Mouse (Mus musculus): ENCODE data around the gene Dctn5. TPM values are rescaled to one million over a fixed set of nuclear protein-coding genes. Genes with fewer than 3 reads are reported as not detected.

Dctn5 gene
- polyA plus RNA-seq, 1 experiment, result 53.3 TPM

DNA sequence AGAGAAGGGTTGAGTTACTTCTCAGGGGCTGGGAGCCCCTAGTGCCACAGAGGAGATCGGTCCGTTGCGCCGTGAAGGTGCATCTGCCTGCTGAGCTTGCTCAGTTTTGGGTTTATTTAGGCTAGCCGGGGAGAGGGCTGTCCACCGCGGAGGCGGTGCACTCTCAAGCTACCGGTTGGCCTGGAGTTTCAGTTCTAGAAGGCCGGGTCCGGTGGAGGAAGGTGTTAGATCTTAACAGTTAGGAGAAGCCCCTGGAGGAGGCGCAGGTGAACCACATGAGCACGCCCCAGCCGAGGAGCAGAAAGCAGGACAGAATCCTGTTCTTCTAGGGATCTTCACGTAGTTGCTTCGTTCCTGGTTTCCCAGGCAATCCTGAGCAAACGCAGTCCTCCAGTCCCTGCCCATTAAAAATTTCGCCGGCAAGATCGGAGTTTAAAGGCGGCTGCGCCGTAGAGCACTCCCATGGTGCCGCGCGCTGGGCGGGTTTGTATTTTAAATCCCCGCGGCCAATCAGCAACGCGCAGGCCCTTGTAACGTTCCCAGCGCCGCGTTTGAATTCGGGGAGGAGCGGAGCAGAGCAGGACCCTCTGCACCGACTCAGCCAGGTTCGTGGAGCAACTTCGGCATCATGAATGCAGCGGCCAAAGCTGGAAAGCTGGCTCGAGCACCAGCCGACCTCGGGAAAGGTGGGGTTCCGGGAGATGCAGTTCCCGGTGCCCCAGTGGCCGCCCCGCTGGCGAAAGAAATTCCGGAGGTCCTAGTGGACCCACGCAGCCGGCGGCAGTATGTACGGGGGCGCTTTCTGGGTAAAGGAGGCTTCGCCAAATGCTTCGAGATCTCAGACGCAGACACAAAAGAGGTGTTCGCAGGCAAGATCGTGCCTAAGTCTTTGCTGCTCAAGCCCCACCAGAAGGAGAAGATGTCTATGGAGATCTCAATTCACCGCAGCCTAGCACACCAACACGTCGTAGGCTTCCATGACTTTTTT, 26.4 kb downstream of the Dctn5 start, which contains the start of gene Plk1:
Gene Plk1 (plus strand): TSS at position 525 of the 988 bp plus-strand sequence.
- Histone ChIP-seq H3K4me2 (ENCODE audit: low read depth) (peak within 1 kb of the TSS; percentile 84), H3K36me3 (ENCODE audit: control insufficient read depth, insufficient read depth) (peaks cover 12% of the 10 kb centered on the region), H3ac (ENCODE audit: control insufficient read depth, insufficient read length) (peak within 1 kb of the TSS; percentile 25), H3K4me3 (peak within 1 kb of the TSS; percentile 96), H3K27me3 (ENCODE audit: control insufficient read depth, insufficient read depth, insufficient read length) (no peaks in the 10 kb centered on the region), H3K79me2 (ENCODE audit: control insufficient read depth, insufficient read depth) (peaks cover 33% of the 10 kb centered on the region)
- no peak for TF ChIP-seq MYOG (IDR thresholded peaks at IDR 0.05; ENCODE audit: control insufficient read depth in 1 of 3, insufficient read depth in 1 of 3, insufficient read length in 2 of 3, low read depth in 2 of 3)
- no peak for TF ChIP-seq CEBPB (IDR thresholded peaks at IDR 0.05; ENCODE audit: insufficient read depth, poor library complexity, severe bottlenecking)
- no peak for TF ChIP-seq MAX (IDR thresholded peaks at IDR 0.05; ENCODE audit: low read depth)
- no peak for TF ChIP-seq TCF3 (IDR thresholded peaks at IDR 0.05; ENCODE audit: insufficient read length, low read depth)
- peak; percentile 66 for TF ChIP-seq POLR2A (IDR thresholded peaks at IDR 0.05; ENCODE audit: insufficient read length, low read depth)
- no peak for TF ChIP-seq USF1 (IDR thresholded peaks at IDR 0.05; ENCODE audit: low read depth)
- TF ChIP-seq REST (IDR thresholded peaks at IDR 0.05; ENCODE audit: insufficient read depth, insufficient read length), result no peak
- peak; percentile 99 for TF ChIP-seq E2F4 (IDR thresholded peaks at IDR 0.05; ENCODE audit: insufficient read depth)
- no peak for TF ChIP-seq MYOD1 (IDR thresholded peaks at IDR 0.05; ENCODE audit: control insufficient read depth in 1 of 3, insufficient read length in 2 of 3, low read depth in 2 of 3)
- TF ChIP-seq TCF12 (IDR thresholded peaks at IDR 0.05; ENCODE audit: insufficient read depth, poor library complexity, severe bottlenecking), result no peak
- no peak for TF ChIP-seq SRF (IDR thresholded peaks at IDR 0.05; ENCODE audit: control insufficient read depth, insufficient read length, low read depth)
- TF ChIP-seq POLR2AphosphoS2 (IDR thresholded peaks at IDR 0.05; ENCODE audit: insufficient read length, low read depth), result peak; percentile 61

DNA sequence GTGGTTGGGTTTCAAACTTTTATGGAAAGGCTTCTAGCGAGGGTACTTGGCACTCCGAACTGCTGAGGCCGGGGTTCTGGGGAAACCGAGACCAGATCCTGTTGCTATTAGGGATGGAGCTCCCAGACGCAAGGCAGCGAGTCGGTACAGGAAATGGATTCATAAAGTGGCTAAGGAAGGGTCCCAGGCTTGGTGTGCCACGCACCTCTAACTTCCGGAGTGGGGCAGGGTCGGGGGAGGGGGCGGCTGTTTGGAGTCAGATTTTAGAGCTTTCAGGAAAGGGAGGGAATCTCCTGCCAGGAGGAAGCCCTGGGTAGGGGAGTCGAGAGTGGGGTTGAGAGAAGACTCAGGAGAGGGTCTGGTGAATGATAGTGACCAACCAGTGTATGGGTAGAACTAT, 27.2 kb downstream of the Dctn5 start:
- Histone ChIP-seq H3K4me2 (ENCODE audit: low read depth) (peak overlapping the region; percentile 82), H3K27me3 (ENCODE audit: control insufficient read depth, insufficient read depth, insufficient read length) (no peaks in the 10 kb centered on the region), H3K36me3 (ENCODE audit: control insufficient read depth, insufficient read depth) (peaks cover 20% of the 10 kb centered on the region), H3K4me3 (peak overlapping the region; percentile 96), H3K79me2 (ENCODE audit: control insufficient read depth, insufficient read depth) (peaks cover 33% of the 10 kb centered on the region), H3ac (ENCODE audit: control insufficient read depth, insufficient read length) (peak overlapping the region; percentile 25)
- TF ChIP-seq TCF3 (IDR thresholded peaks at IDR 0.05; ENCODE audit: insufficient read length, low read depth) (no peak), SRF (IDR thresholded peaks at IDR 0.05; ENCODE audit: control insufficient read depth, insufficient read length, low read depth) (no peak), MAX (IDR thresholded peaks at IDR 0.05; ENCODE audit: low read depth) (no peak), POLR2A (IDR thresholded peaks at IDR 0.05; ENCODE audit: insufficient read length, low read depth) (no peak), MYOD1 (IDR thresholded peaks at IDR 0.05; ENCODE audit: control insufficient read depth in 1 of 3, insufficient read length in 2 of 3, low read depth in 2 of 3) (no peak), MYOG (IDR thresholded peaks at IDR 0.05; ENCODE audit: control insufficient read depth in 1 of 3, insufficient read depth in 1 of 3, insufficient read length in 2 of 3, low read depth in 2 of 3) (no peak), CEBPB (IDR thresholded peaks at IDR 0.05; ENCODE audit: insufficient read depth, poor library complexity, severe bottlenecking) (no peak), TCF12 (IDR thresholded peaks at IDR 0.05; ENCODE audit: insufficient read depth, poor library complexity, severe bottlenecking) (no peak), E2F4 (IDR thresholded peaks at IDR 0.05; ENCODE audit: insufficient read depth) (no peak), USF1 (IDR thresholded peaks at IDR 0.05; ENCODE audit: low read depth) (no peak), POLR2AphosphoS2 (IDR thresholded peaks at IDR 0.05; ENCODE audit: insufficient read length, low read depth) (no peak), REST (IDR thresholded peaks at IDR 0.05; ENCODE audit: insufficient read depth, insufficient read length) (no peak)

DNA sequence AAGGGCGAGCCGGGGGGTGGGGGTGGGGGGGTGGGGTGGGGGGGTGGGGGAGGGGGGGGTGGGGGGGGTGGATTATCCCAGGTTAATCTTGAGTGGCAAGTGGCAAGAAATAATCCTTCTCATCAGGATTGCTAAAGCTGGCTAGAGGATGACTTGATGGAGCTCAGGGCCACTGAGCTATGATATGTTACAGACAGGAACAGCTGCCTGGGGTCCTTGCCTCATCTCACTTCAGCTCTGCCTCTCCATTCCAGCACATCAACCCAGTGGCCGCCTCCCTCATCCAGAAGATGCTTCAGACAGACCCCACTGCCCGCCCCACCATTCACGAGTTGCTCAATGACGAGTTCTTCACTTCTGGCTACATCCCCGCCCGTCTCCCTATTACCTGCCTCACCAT, 30.9 kb downstream of the Dctn5 start:
- H3ac ChIP-seq (ENCODE audit: control insufficient read depth, insufficient read length), result no peak overlapping the region
- no peaks in the 10 kb centered on the region for H3K27me3 ChIP-seq (ENCODE audit: control insufficient read depth, insufficient read depth, insufficient read length)
- H3K79me2 ChIP-seq (ENCODE audit: control insufficient read depth, insufficient read depth), result peaks cover 31% of the 10 kb centered on the region
- no peak overlapping the region for H3K4me2 ChIP-seq (ENCODE audit: low read depth)
- no peak overlapping the region for H3K4me3 ChIP-seq
- H3K36me3 ChIP-seq (ENCODE audit: control insufficient read depth, insufficient read depth), result peaks cover 20% of the 10 kb centered on the region
- TF ChIP-seq POLR2AphosphoS2 (IDR thresholded peaks at IDR 0.05; ENCODE audit: insufficient read length, low read depth) (no peak), MYOD1 (IDR thresholded peaks at IDR 0.05; ENCODE audit: control insufficient read depth in 1 of 3, insufficient read length in 2 of 3, low read depth in 2 of 3) (peak in 2 of 3 experiments; percentile 60 to 61), MYOG (IDR thresholded peaks at IDR 0.05; ENCODE audit: control insufficient read depth in 1 of 3, insufficient read depth in 1 of 3, insufficient read length in 2 of 3, low read depth in 2 of 3) (no peak)

DNA sequence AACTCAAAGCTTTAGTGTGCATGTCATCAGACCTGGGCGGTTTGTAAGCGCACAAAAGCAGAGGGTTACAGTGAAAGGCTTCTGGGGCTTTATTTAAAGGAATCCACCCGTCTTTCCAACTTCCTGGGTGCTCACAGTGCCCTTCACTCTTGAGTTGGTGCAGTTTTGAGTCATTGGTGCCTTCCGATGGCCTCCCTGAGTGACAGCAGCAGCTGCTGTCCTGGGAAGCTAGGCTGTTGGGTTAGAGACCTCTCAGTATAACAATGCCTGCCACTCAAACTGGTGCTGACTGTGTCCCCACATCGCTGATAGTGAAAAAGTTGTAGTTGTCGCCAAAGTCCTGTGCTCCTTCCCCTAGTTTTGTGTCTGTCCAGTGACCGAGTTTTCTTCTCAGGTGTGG, 34.4 kb downstream of the Dctn5 start:
- no peak overlapping the region for H3K4me3 ChIP-seq
- TF ChIP-seq MAX (IDR thresholded peaks at IDR 0.05; ENCODE audit: low read depth) (no peak), TCF12 (IDR thresholded peaks at IDR 0.05; ENCODE audit: insufficient read depth, poor library complexity, severe bottlenecking) (peak; percentile 78), MYOG (IDR thresholded peaks at IDR 0.05; ENCODE audit: control insufficient read depth in 1 of 3, insufficient read depth in 1 of 3, insufficient read length in 2 of 3, low read depth in 2 of 3) (peak in 1 of 3 experiments; percentile 73), CEBPB (IDR thresholded peaks at IDR 0.05; ENCODE audit: insufficient read depth, poor library complexity, severe bottlenecking) (no peak), TCF3 (IDR thresholded peaks at IDR 0.05; ENCODE audit: insufficient read length, low read depth) (peak; percentile 60), MYOD1 (IDR thresholded peaks at IDR 0.05; ENCODE audit: control insufficient read depth in 1 of 3, insufficient read length in 2 of 3, low read depth in 2 of 3) (peak; percentile 92 to 100 (median 98))
- H3ac ChIP-seq (ENCODE audit: control insufficient read depth, insufficient read length), result no peak overlapping the region
- no peaks in the 10 kb centered on the region for H3K27me3 ChIP-seq (ENCODE audit: control insufficient read depth, insufficient read depth, insufficient read length)
- H3K79me2 ChIP-seq (ENCODE audit: control insufficient read depth, insufficient read depth), result peaks cover 5% of the 10 kb centered on the region
- H3K36me3 ChIP-seq (ENCODE audit: control insufficient read depth, insufficient read depth), result peaks cover 20% of the 10 kb centered on the region
- peak overlapping the region; percentile 38 for H3K4me2 ChIP-seq (ENCODE audit: low read depth)

All from myocyte (in vitro differentiated cells).